Mouse (Mus musculus): ENCODE results near the gene Tedc1. TPM values are rescaled to one million over a fixed set of nuclear protein-coding genes. Genes with fewer than 3 reads are reported as not detected.

Tedc1 gene
- polyA plus RNA-seq, 1 experiment, result 23.8 TPM

DNA sequence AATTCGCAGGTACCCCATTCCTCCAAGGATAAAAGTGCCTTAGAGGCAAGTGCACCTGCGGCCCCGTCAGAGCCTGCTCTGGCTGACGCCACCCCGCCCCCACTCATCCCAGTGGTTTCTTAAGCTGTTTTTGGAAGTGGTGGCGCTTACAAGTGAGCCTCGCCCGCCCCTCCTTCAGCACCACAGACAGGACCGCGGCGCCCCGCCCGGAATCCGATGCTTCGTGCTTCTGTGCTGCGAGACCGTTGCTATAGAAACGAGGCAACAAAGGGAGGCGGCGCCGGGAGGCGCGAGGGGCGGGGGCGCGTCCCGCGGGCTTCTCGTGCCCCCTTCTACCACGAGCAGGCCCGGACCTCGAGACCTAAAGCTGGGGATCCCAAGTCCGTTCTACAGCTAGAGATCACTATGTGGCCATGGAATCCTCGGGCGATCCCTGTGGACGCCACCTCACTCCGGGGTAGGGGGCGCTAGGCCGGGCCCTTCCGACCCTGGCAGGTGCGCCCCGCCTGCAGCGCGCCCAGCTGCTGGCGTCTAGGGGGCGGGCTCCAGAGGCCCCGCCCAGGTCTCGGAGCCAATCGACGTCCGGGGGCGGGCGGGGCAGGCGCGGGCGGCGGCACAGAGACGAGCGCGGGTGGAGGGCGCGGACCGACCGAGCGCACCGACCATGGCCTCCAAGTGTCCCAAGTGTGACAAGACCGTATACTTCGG, 16.2 kb upstream of the Tedc1 start, which contains the start of gene Crip2:
Gene Crip2 (plus strand): TSS at position 329 of the 708 bp plus-strand sequence.
- Histone ChIP-seq H3K27me3 (ENCODE audit: control insufficient read depth, insufficient read depth, insufficient read length) (no peaks in the 10 kb centered on the region), H3ac (ENCODE audit: control insufficient read depth, insufficient read length, low read depth) (peak within 1 kb of the TSS; percentile 59)
- no peak for TF ChIP-seq CTCF (IDR thresholded peaks at IDR 0.05; ENCODE audit: control insufficient read depth, insufficient read depth, insufficient read length)
- TF ChIP-seq MYOD1 (IDR thresholded peaks at IDR 0.05; ENCODE audit: control insufficient read depth, insufficient read length, low read depth), result peak; percentile 44
- no peak for TF ChIP-seq FOSL1 (IDR thresholded peaks at IDR 0.05; ENCODE audit: insufficient read depth, low read length, poor library complexity, severe bottlenecking)
- peak; percentile 62 for TF ChIP-seq MAX (IDR thresholded peaks at IDR 0.05)

DNA sequence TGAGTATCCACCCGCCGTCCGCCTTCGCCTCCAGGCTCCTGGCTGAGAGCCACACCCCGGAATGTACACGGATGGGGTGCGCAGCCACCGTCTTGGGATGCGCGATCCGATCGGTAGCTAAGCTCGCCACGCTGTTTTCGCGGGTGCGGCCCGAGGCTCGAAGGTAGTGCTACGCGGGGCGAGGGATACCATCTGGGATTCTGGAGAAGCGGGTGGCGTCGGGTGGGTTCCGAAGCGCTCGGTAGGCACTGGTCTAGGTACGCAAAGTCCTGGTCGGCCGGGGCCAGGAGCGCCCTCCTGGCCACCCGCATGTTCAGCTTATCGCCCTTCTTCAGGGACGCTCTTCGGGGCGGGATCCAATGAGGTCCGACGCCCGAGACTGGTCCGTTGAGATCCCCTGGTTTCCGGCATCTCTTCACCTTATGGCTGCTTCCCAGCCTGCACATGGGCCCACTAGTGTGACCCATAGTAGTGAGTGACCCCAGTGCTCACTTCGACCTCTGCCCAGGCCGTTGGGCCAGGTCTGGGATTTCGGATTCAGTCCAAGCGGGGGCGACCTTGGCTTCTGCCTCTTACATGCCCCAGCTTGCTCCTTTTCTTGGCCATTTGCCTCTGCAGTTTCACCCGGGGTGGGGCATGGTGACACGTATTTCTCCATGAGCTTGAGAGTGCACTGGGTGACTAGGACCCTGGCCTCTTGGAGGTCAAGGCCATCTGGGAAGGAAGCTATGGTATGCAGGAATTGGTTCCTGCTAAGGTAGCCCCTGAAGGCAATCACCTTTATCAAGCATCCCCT, 15.4 kb upstream of the Tedc1 start:
- peaks cover 41% of the 10 kb centered on the region for H3K79me3 ChIP-seq (ENCODE audit: low read depth)
- peak overlapping the region; percentile 97 for H3K4me3 ChIP-seq (ENCODE audit: insufficient read depth, poor library complexity, severe bottlenecking)
- H3K36me3 ChIP-seq (ENCODE audit: control insufficient read depth, insufficient read depth), result peaks cover 55% of the 10 kb centered on the region
- H3ac ChIP-seq (ENCODE audit: control insufficient read depth, insufficient read length, low read depth), result peak overlapping the region; percentile 59
- H3K79me2 ChIP-seq (ENCODE audit: control insufficient read depth, insufficient read depth), result peaks cover 55% of the 10 kb centered on the region
- no peak for TF ChIP-seq MAX (IDR thresholded peaks at IDR 0.05)
- TF ChIP-seq USF1 (IDR thresholded peaks at IDR 0.05; ENCODE audit: low read depth), result no peak
- no peak for TF ChIP-seq FOSL1 (IDR thresholded peaks at IDR 0.05; ENCODE audit: insufficient read depth, low read length, poor library complexity, severe bottlenecking)
- TF ChIP-seq MYOD1 (IDR thresholded peaks at IDR 0.05; ENCODE audit: control insufficient read depth, insufficient read length, low read depth), result no peak
- no peak for TF ChIP-seq CTCF (IDR thresholded peaks at IDR 0.05; ENCODE audit: control insufficient read depth, insufficient read depth, insufficient read length)
- TF ChIP-seq MYOG (IDR thresholded peaks at IDR 0.05; ENCODE audit: control insufficient read depth, extremely low read depth, insufficient read length), result no peak
- TF ChIP-seq CEBPB (IDR thresholded peaks at IDR 0.05; ENCODE audit: low read depth), result no peak
- H3K27me3 ChIP-seq (ENCODE audit: control insufficient read depth, insufficient read depth, insufficient read length), result no peaks in the 10 kb centered on the region

More for the DNA sequence above, 16.2 kb upstream of the Tedc1 start, which contains the start of gene Crip2:
- Histone ChIP-seq H3K4me3 (ENCODE audit: insufficient read depth, poor library complexity, severe bottlenecking) (peak within 1 kb of the TSS; percentile 97), H3K36me3 (ENCODE audit: control insufficient read depth, insufficient read depth) (peaks cover 55% of the 10 kb centered on the region), H3K79me3 (ENCODE audit: low read depth) (peaks cover 38% of the 10 kb centered on the region), H3K79me2 (ENCODE audit: control insufficient read depth, insufficient read depth) (peaks cover 48% of the 10 kb centered on the region)

DNA sequence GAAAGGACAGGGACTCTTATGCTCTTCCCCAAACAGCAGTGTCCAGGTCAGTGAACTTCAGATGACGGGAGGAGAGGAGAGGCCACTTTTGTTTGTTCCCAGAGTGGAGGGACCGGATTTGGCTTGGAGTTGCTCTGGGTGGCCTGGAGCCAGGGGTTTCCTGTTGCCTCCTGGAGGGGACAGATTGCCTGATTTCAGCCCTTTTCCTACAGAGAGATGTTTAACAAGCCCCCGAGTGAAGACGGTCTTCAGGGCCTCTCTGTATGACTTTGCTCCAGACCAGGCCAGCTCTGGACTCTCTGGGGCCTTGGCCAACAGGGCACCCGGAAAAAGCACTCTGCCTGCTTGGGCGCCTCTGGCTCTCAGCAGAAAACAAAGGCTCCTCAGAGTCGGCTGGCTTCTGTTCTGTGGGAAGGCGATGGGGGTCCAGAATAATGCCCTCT, 14.7 kb upstream of the Tedc1 start:
- H3K4me3 ChIP-seq (ENCODE audit: insufficient read depth, poor library complexity, severe bottlenecking), result peak overlapping the region; percentile 97
- peaks cover 41% of the 10 kb centered on the region for H3K79me3 ChIP-seq (ENCODE audit: low read depth)
- no peaks in the 10 kb centered on the region for H3K27me3 ChIP-seq (ENCODE audit: control insufficient read depth, insufficient read depth, insufficient read length)
- peak overlapping the region; percentile 59 for H3ac ChIP-seq (ENCODE audit: control insufficient read depth, insufficient read length, low read depth)
- peaks cover 55% of the 10 kb centered on the region for H3K79me2 ChIP-seq (ENCODE audit: control insufficient read depth, insufficient read depth)
- TF ChIP-seq FOSL1 (IDR thresholded peaks at IDR 0.05; ENCODE audit: insufficient read depth, low read length, poor library complexity, severe bottlenecking) (no peak), CTCF (IDR thresholded peaks at IDR 0.05; ENCODE audit: control insufficient read depth, insufficient read depth, insufficient read length) (no peak), MAX (IDR thresholded peaks at IDR 0.05) (no peak)
- H3K36me3 ChIP-seq (ENCODE audit: control insufficient read depth, insufficient read depth), result peaks cover 54% of the 10 kb centered on the region

DNA sequence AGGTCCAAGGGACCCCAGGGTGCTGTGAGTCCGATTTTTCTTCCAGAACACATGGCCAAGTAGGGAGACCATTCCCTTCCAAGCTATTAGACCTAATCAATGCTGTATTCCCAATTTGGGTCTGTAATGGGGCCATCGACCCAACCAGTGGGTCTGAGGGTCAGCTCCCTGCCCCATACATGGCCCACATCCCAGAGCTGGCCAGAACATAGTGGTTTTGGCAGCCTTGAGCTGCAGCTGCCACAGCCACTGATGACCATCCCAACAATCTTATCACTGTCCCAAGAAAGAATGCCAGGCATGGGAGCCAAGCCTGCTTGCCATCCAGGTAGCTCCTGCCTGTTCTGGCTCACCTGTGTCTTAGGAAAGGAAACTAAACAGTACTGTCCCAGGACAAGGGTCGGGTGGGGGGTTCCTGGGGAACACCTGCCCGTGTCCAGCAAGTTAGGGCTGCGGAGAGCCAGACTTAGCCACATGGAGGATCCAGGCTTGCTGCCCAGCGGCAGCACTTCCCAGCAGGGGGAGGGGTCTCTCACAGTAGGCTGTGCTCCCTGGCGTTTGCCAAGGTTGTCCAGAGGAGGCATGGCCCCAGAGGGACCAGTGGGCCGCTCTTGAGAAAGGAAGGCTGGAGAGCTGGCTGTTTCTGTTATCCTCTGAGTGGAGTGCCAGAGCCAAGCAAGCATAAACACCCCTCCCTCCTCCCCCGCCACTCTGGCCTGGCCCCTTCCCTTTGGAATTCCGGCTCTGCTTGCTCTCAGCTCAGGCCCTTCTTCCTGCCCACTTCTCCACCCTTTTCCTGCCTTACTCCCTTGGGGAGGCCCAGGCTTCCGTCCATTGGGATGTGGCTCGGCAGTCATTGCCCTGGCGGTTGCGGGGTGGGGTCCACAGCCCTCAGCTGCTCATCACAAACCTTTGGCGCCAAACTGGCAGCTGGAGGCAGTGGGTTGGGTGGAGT, 13.9 kb upstream of the Tedc1 start:
- peaks cover 54% of the 10 kb centered on the region for H3K36me3 ChIP-seq (ENCODE audit: control insufficient read depth, insufficient read depth)
- H3K79me3 ChIP-seq (ENCODE audit: low read depth), result peaks cover 41% of the 10 kb centered on the region
- H3ac ChIP-seq (ENCODE audit: control insufficient read depth, insufficient read length, low read depth), result peak overlapping the region; percentile 59
- H3K27me3 ChIP-seq (ENCODE audit: control insufficient read depth, insufficient read depth, insufficient read length), result no peaks in the 10 kb centered on the region
- peaks cover 55% of the 10 kb centered on the region for H3K79me2 ChIP-seq (ENCODE audit: control insufficient read depth, insufficient read depth)
- peak overlapping the region; percentile 97 for H3K4me3 ChIP-seq (ENCODE audit: insufficient read depth, poor library complexity, severe bottlenecking)
- TF ChIP-seq MYOD1 (IDR thresholded peaks at IDR 0.05; ENCODE audit: control insufficient read depth, insufficient read length, low read depth), result peak; percentile 87
- peak; percentile 11 for TF ChIP-seq MAX (IDR thresholded peaks at IDR 0.05)
- TF ChIP-seq CEBPB (IDR thresholded peaks at IDR 0.05; ENCODE audit: low read depth), result no peak

DNA sequence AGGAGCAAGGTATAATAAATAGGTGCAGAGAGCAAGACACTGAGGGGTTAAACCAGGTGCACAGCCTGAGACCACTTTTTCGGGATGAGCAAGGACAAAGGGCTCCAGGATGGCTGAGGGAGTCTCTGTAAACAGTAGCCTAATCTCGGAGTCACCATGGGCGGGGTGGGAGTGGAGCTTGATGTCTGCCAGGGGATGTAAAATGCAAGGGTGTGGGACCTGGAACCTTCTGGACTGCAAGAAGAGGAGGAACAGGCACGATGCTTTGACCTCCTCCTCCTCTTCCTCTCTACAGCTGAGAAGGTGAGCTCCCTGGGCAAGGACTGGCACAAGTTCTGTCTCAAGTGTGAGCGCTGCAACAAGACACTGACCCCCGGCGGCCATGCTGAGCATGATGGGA, 13.1 kb upstream of the Tedc1 start:
- H3ac ChIP-seq (ENCODE audit: control insufficient read depth, insufficient read length, low read depth), result peak overlapping the region; percentile 53
- peaks cover 55% of the 10 kb centered on the region for H3K79me2 ChIP-seq (ENCODE audit: control insufficient read depth, insufficient read depth)
- no peaks in the 10 kb centered on the region for H3K27me3 ChIP-seq (ENCODE audit: control insufficient read depth, insufficient read depth, insufficient read length)
- peaks cover 45% of the 10 kb centered on the region for H3K36me3 ChIP-seq (ENCODE audit: control insufficient read depth, insufficient read depth)
- peaks cover 41% of the 10 kb centered on the region for H3K79me3 ChIP-seq (ENCODE audit: low read depth)
- H3K4me3 ChIP-seq (ENCODE audit: insufficient read depth, poor library complexity, severe bottlenecking), result peak overlapping the region; percentile 97
- no peak for TF ChIP-seq USF1 (IDR thresholded peaks at IDR 0.05; ENCODE audit: low read depth)
- peak; percentile 10 for TF ChIP-seq CTCF (IDR thresholded peaks at IDR 0.05; ENCODE audit: control insufficient read depth, insufficient read depth, insufficient read length)

All from C2C12 (cell line).